Mouse (Mus musculus) lung, embryonic 16.5 days (tissue): ENCODE measurements around the gene Inpp4b. TPM values are rescaled to one million over a fixed set of nuclear protein-coding genes. Genes with fewer than 3 reads are reported as not detected.

ENCODE experiments used
- ATAC-seq: fragments of 200-750 bp; cut with Nextera tagmentation; 2 replicates; pipeline ENCODE4 v1.8.0; 2017; ENCODE audit warnings: low read depth, mild to moderate bottlenecking, moderate library complexity
- H3K27ac ChIP-seq: fragments of 300-500 bp; sonication (generic); 2 replicates; pipeline ENCODE4 v1.5.1; 2014; ENCODE audit warnings: mild to moderate bottlenecking, control low read depth, low read length
- H3K27me3 ChIP-seq: fragments of 300-500 bp; sonication (generic); 2 replicates; pipeline ENCODE4 v1.6.1; 2014; ENCODE audit warnings: low read depth, low read length, mixed read lengths; ENCODE audit not compliant: control insufficient read depth, insufficient read depth
- H3K36me3 ChIP-seq: fragments of 300-500 bp; sonication (generic); 2 replicates; pipeline ENCODE4 v1.6.1; 2014; ENCODE audit warnings: low read length; ENCODE audit not compliant: control insufficient read depth, insufficient read depth
- H3K4me1 ChIP-seq: fragments of 300-500 bp; sonication (generic); replicated peaks from 2 replicates; pipeline ENCODE4 v1.6.1; 2014; ENCODE audit warnings: low read length, mixed read lengths; ENCODE audit not compliant: control insufficient read depth, insufficient read depth
- H3K4me2 ChIP-seq: fragments of 300-500 bp; sonication (generic); 2 replicates; pipeline ENCODE4 v1.6.1; 2014; ENCODE audit warnings: low read depth, low read length, control low read depth
- H3K4me3 ChIP-seq: fragments of 300-500 bp; sonication (generic); 2 replicates; pipeline ENCODE4 v1.5.1; 2014; ENCODE audit warnings: mild to moderate bottlenecking, low read length, control low read depth
- H3K9ac ChIP-seq: fragments of 300-500 bp; sonication (generic); 2 replicates; pipeline ENCODE4 v1.6.1; 2014; ENCODE audit warnings: low read length, control low read depth
- H3K9me3 ChIP-seq: fragments of 300-500 bp; sonication (generic); 2 replicates; pipeline ENCODE4 v1.6.1; 2016; ENCODE audit warnings: low read length; ENCODE audit not compliant: control insufficient read depth
- WGBS: fragments of 180-500 bp; shearing (Covaris S2); extraction: QIAGEN DNeasy Blood & Tissue Kit; methylation state at CpG from one replicate; pipeline ENCODE4 v1.1.7; 2014; 5-methylcytosine and 5-hydroxymethylcytosine counted together
- polyA plus RNA-seq: library from polyadenylated mRNA; unstranded; fragments of >200 nt; fragmentation: Nextera tagmentation; extraction: Ambion mirVana; gene quantifications from 2 replicates; pipeline ENCODE4 v1.2.1, GENCODE M21; 2015

Inpp4b gene
- polyA plus RNA-seq, 1 experiment from 2014 or later: 16.5 TPM

GRCm38 (mm10) chr8:81888843-81889242 is 546.5 kb downstream of the Inpp4b start:
- no peak overlapping the region for H3K4me3 ChIP-seq
- H3K9ac ChIP-seq: no peak overlapping the region
- H3K4me2 ChIP-seq: no peak overlapping the region
- no peaks in the 10 kb centered on the region for H3K27me3 ChIP-seq
- H3K4me1 ChIP-seq: no peaks in the 10 kb centered on the region
- no peaks in the 10 kb centered on the region for H3K36me3 ChIP-seq
- no peak overlapping the region for H3K27ac ChIP-seq
- 0 out of 2 replicates have a peak, but pooled peaks have one; percentile 36 for ATAC-seq
- H3K9me3 ChIP-seq: no peaks in the 10 kb centered on the region

GRCm38 (mm10) chr8:81893292-81893691 is 550.9 kb downstream of the Inpp4b start:
- 88% methylated on average over 1 of the region's 1 CpGs for WGBS
- no peaks in the 10 kb centered on the region for H3K27me3 ChIP-seq
- H3K4me3 ChIP-seq: no peak overlapping the region
- H3K9me3 ChIP-seq: no peaks in the 10 kb centered on the region
- H3K4me2 ChIP-seq: no peak overlapping the region
- H3K36me3 ChIP-seq: no peaks in the 10 kb centered on the region
- ATAC-seq: no peak
- H3K4me1 ChIP-seq: no peaks in the 10 kb centered on the region
- H3K27ac ChIP-seq: no peak overlapping the region
- H3K9ac ChIP-seq: no peak overlapping the region

- Histone ChIP-seq H3K27me3 (no peaks in the 10 kb centered on the region), H3K36me3 (no peaks in the 10 kb centered on the region), H3K4me3 (no peak overlapping the region), H3K4me2 (no peak overlapping the region), H3K4me1 (no peaks in the 10 kb centered on the region), H3K9ac (no peak overlapping the region), H3K9me3 (no peaks in the 10 kb centered on the region), H3K27ac (no peak overlapping the region)
- no peak for ATAC-seq
- WGBS: 88% methylated on average over 5 of the region's 5 CpGs
These were observed 604.5 kb downstream of the Inpp4b start for GRCm38 (mm10) chr8:81946812-81947211.

- no peaks in the 10 kb centered on the region for H3K9me3 ChIP-seq
- H3K27ac ChIP-seq: no peak overlapping the region
- no peak overlapping the region for H3K4me2 ChIP-seq
- no peaks in the 10 kb centered on the region for H3K27me3 ChIP-seq
- no peak overlapping the region for H3K4me3 ChIP-seq
- H3K4me1 ChIP-seq: no peaks in the 10 kb centered on the region
- H3K9ac ChIP-seq: no peak overlapping the region
- WGBS: 68% methylated on average over 2 of the region's 2 CpGs
- ATAC-seq: no peak
- H3K36me3 ChIP-seq: no peaks in the 10 kb centered on the region
These were observed 610.7 kb downstream of the Inpp4b start for GRCm38 (mm10) chr8:81953101-81953500.

GRCm38 (mm10) chr8:81985128-81985665 is 642.8 kb downstream of the Inpp4b start:
- Histone ChIP-seq H3K27ac (no peak overlapping the region), H3K36me3 (no peaks in the 10 kb centered on the region)
- ATAC-seq: no peak

GRCm38 (mm10) chr8:81992966-81993365 is 650.6 kb downstream of the Inpp4b start:
- ATAC-seq: no peak
- 86% methylated on average over 3 of the region's 3 CpGs for WGBS
- no peaks in the 10 kb centered on the region for H3K36me3 ChIP-seq
- H3K9ac ChIP-seq: no peak overlapping the region
- H3K4me3 ChIP-seq: no peak overlapping the region
- H3K27me3 ChIP-seq: no peaks in the 10 kb centered on the region
- no peak overlapping the region for H3K4me2 ChIP-seq
- no peak overlapping the region for H3K27ac ChIP-seq
- no peaks in the 10 kb centered on the region for H3K9me3 ChIP-seq
- H3K4me1 ChIP-seq: no peaks in the 10 kb centered on the region

More at GRCm38 (mm10) chr8:81985128-81985665, 642.8 kb downstream of the Inpp4b start:
- Histone ChIP-seq H3K9me3 (no peaks in the 10 kb centered on the region), H3K4me2 (no peak overlapping the region), H3K27me3 (no peaks in the 10 kb centered on the region), H3K4me3 (no peak overlapping the region), H3K4me1 (no peaks in the 10 kb centered on the region), H3K9ac (no peak overlapping the region)
- WGBS: 41% methylated on average over 8 of the region's 8 CpGs

- Histone ChIP-seq H3K9ac (no peak overlapping the region), H3K27me3 (no peaks in the 10 kb centered on the region), H3K9me3 (no peaks in the 10 kb centered on the region), H3K4me2 (no peak overlapping the region), H3K27ac (no peak overlapping the region), H3K4me1 (no peaks in the 10 kb centered on the region), H3K4me3 (no peak overlapping the region), H3K36me3 (no peaks in the 10 kb centered on the region)
- 61% methylated on average over 3 of the region's 3 CpGs for WGBS
- ATAC-seq: no peak
These were observed 653.9 kb downstream of the Inpp4b start for GRCm38 (mm10) chr8:81996239-81996638.

- H3K9ac ChIP-seq: no peak overlapping the region
- no peaks in the 10 kb centered on the region for H3K27me3 ChIP-seq
- no peak overlapping the region for H3K27ac ChIP-seq
- H3K9me3 ChIP-seq: no peaks in the 10 kb centered on the region
- H3K4me1 ChIP-seq: no peaks in the 10 kb centered on the region
- H3K4me2 ChIP-seq: no peak overlapping the region
- ATAC-seq: no peak
- H3K36me3 ChIP-seq: no peaks in the 10 kb centered on the region
- no peak overlapping the region for H3K4me3 ChIP-seq
- WGBS: 58% methylated on average over 1 of the region's 1 CpGs
These were observed 654.5 kb downstream of the Inpp4b start for GRCm38 (mm10) chr8:81996823-81997222.

- Histone ChIP-seq H3K4me3 (no peak overlapping the region), H3K9ac (no peak overlapping the region), H3K36me3 (no peaks in the 10 kb centered on the region), H3K4me1 (no peaks in the 10 kb centered on the region), H3K9me3 (no peaks in the 10 kb centered on the region), H3K27ac (no peak overlapping the region), H3K27me3 (no peaks in the 10 kb centered on the region), H3K4me2 (no peak overlapping the region)
- 89% methylated on average over 4 of the region's 4 CpGs for WGBS
- no peak for ATAC-seq
These were observed 661.8 kb downstream of the Inpp4b start for GRCm38 (mm10) chr8:82004158-82004557.

GRCm38 (mm10) chr8:82005466-82005865 is 663.1 kb downstream of the Inpp4b start:
- WGBS: 54% methylated on average over 2 of the region's 2 CpGs
- Histone ChIP-seq H3K27me3 (no peaks in the 10 kb centered on the region), H3K4me1 (no peaks in the 10 kb centered on the region), H3K27ac (no peak overlapping the region), H3K36me3 (no peaks in the 10 kb centered on the region), H3K4me2 (no peak overlapping the region), H3K4me3 (no peak overlapping the region), H3K9me3 (no peaks in the 10 kb centered on the region), H3K9ac (no peak overlapping the region)
- no peak for ATAC-seq
